Mouse (Mus musculus): ENCODE results near the gene Defb46.

Defb46 gene

DNA sequence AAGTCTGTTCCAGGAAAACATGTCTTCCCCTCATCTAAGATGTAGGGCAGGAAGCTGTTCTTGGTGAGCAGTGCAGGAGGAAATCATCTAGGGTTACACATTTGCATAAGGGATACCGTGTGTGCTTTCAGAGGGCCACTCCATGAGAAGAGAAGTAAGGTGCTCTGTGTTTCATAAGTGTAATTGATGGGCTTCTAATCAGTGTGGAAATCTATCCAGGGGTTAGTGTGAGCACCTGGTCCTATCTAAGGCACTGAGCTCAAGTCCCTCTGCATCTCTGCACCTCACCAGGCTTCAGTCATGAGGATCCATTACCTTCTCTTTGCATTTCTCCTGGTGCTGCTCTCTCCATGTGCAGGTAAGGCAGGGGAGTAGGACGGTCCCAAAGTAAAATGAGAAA, at the start of gene Defb46:
Gene Defb46, plus strand, starts transcription at position 301 of the 400 bp plus-strand sequence.
- in situ Hi-C loops (cut with MseI, MboI): no loop called here

GRCm38 (mm10) chr8:19225161-19225560, 14.6 kb upstream of the Defb46 start, which contains the start of gene Defb6:
Defb6 (plus strand) TSS chr8:19225478.
- in situ Hi-C loops (cut with MseI, MboI): no loop called here

GRCm38 (mm10) chr8:19238101-19238500, 1.6 kb upstream of the Defb46 start:
- in situ Hi-C loops (cut with MseI, MboI): no loop called here

DNA sequence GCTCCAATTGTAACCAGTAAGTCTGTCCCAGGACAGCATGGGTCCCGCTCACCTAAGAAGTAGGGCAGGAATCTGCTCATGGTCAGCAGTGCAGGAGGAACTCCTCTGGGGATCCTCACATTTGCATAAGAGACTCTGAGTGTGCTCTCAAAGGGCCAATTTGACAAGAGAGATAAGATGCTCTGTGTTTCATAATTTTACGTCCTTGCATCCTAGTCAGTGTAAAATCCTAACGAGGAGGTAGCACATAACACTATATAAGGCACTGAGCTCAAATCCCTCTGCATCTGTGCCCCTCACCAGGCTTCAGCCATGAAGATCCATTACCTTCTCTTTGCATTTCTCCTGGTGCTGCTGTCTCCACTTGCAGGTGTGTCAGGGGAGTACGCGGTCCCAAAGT, 7.6 kb downstream of the Defb46 start, which contains the start of gene Defb5:
Gene Defb5, plus strand, starts transcription at position 301 of the 400 bp plus-strand sequence.
- in situ Hi-C loops (cut with MseI, MboI): no loop called here

GRCm38 (mm10) chr8:19258136-19258535, 18.4 kb downstream of the Defb46 start:
- in situ Hi-C loops (cut with MseI, MboI): no loop called here

DNA sequence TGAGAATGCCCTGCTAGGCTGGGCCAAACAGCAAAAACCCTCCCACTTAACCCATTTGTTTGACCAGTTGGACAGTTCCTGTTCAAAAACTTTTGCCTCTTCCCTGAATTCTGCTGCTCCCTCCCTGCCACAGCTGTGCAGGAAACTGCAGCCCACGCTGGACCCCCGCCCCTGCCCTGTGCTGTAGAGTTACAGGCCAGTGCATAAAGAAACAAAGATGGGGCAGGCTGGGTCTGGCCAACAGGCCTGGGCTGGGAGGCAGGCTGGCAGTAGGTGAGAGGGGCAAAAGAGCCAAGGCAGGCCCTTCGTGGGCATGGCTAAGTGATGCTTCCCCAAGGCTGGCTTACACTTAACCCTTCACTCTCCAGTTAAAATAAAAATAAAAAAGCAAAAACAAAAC, 20.0 kb downstream of the Defb46 start:
- in situ Hi-C loops (cut with MseI, MboI): no loop called here
